Mouse (Mus musculus) T-cell, adult 66 days (primary cell): Measurements from ENCODE around the gene Nrip3. TPM values are rescaled to one million over a fixed set of nuclear protein-coding genes. Genes with fewer than 3 reads are reported as not detected.

Source experiments
- total RNA-seq, 2 experiments: library from RNA; stranded (reverse); gene quantifications; 3 replicates in 1 of 2; 4 replicates in 1 of 2; pipeline ENCODE4 v1.2.4; 2023

Nrip3 gene
- under 1 TPM in 1 of 2 experiments, not detected in 1; 0.15 TPM for total RNA-seq

GRCm38 (mm10) chr7:109781470-109782203 lies at the start of gene Nrip3:
Gene Nrip3 (minus strand): TSS chr7:109782025.

GRCm38 (mm10) chr7:109752008-109752925 lies 29.6 kb downstream of the Nrip3 start, which contains the start of gene Tmem9b:
Gene Tmem9b (minus strand): TSS chr7:109752875.

GRCm38 (mm10) chr7:109731626-109732025 lies 50.2 kb downstream of the Nrip3 start, which contains the start of gene Ascl3:
Gene Ascl3 (minus strand): TSS chr7:109731726.

GRCm38 (mm10) chr7:109723697-109724096 lies 58.1 kb downstream of the Nrip3 start, which contains the start of gene BC051019:
Gene BC051019 (minus strand): TSS chr7:109723850.

Other genes starting within 250 kb of the Nrip3 start
- 1 to 10 TPM in 1 of 2 experiments, under 1 TPM in 1; 0.61 to 2.9 TPM for gene St5, start 78.4 kb downstream of the Nrip3 start, total RNA-seq
- 10 to 100 TPM; 13.0 to 16.1 TPM for gene Akip1, start 78.3 kb downstream of the Nrip3 start, total RNA-seq
- gene BC051019, start 58.2 kb downstream of the Nrip3 start, total RNA-seq = not detected
- gene Ascl3, start 50.3 kb downstream of the Nrip3 start, total RNA-seq = 1 to 10 TPM in 1 of 2 experiments, not detected in 1; 1.5 TPM
- 10 to 100 TPM; 38.4 to 49.2 TPM for gene Tmem9b, start 29.1 kb downstream of the Nrip3 start, total RNA-seq
- not detected for gene Scube2, start 83.7 kb upstream of the Nrip3 start, total RNA-seq
- gene Dennd5a, start 178.4 kb upstream of the Nrip3 start, total RNA-seq = 10 to 100 TPM; 28.9 to 32.6 TPM
- gene Tmem41b, start 204.9 kb upstream of the Nrip3 start, total RNA-seq = 10 to 100 TPM; 44.6 to 50.0 TPM
- gene Ipo7, start 236.2 kb upstream of the Nrip3 start, total RNA-seq = 10 to 100 TPM; 63.5 to 68.6 TPM